Mouse (Mus musculus): ENCODE data around the gene Iqce. TPM values are rescaled to one million over a fixed set of nuclear protein-coding genes. Genes with fewer than 3 reads are reported as not detected.

The Iqce gene
- total and polyA plus RNA-seq, 3 experiments: 6.4 to 21.2 TPM; not detected in 1

DNA sequence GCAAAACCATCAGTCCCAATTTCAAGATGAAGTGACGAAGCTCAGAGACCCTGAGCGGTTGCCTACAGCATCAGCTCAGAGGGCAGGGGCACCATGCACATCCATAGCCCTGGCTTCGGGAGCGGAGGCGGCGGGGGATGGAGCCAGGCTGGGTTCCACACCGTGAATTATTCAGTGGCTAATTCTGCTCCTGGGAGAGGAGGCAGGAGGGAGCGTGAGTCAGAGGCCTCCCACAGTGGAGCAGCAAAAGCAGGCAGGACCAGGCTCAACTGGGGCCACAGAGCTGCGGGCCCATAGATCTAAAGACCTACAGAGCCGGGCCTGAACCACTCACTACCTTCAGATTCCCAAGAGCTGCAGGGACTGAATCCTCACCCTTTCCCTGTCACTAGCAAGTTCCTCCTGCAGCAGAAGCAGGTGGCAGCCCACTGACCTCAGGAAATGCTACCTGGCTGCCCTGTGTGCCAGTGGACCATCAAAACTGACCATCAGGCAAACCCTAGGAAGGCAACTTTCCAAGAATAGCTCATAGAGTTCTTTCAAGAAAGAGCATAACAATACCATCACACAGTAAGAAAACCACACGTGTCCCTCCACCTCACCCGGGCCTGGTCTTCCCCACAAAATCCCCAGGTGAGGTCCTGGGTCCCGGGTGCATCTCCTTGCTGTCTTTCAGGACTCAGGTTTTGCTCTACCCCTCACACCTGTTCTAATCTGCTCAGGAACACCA lies 55.0 kb downstream of the Iqce start:
- no peak for TF ChIP-seq HCFC1 (IDR thresholded peaks at IDR 0.05; ENCODE audit: low read depth, low read length)
- TF ChIP-seq NELFE (IDR thresholded peaks at IDR 0.05; ENCODE audit: low read depth, low read length): no peak
- TF ChIP-seq RAD21 (IDR thresholded peaks at IDR 0.05; ENCODE audit: low read depth, low read length): no peak
- TF ChIP-seq MXI1 (IDR thresholded peaks at IDR 0.05; ENCODE audit: low read depth, low read length): no peak
- no peak for TF ChIP-seq ELF1 (IDR thresholded peaks at IDR 0.05; ENCODE audit: low read depth, low read length)
- Histone ChIP-seq H3K4me1 (ENCODE audit: control insufficient read depth in 1 of 2, insufficient read depth in 2 of 2, low read length in 2 of 2) (peaks cover 14 to 37% of the 10 kb centered on the region in 2 experiments), H3K27me3 (ENCODE audit: control insufficient read depth in 1 of 2, insufficient read depth in 2 of 2, low read length in 2 of 2) (no peaks in the 10 kb centered on the region), H3K27ac (ENCODE audit: control insufficient read depth, low read depth, low read length) (no peak overlapping the region), H3K9me3 (replicated peaks; ENCODE audit: insufficient read depth, low read length) (no peaks in the 10 kb centered on the region), H3K9ac (ENCODE audit: control insufficient read depth, low read depth, low read length, poor library complexity, severe bottlenecking) (no peak overlapping the region), H3K36me3 (ENCODE audit: control insufficient read depth in 1 of 2, insufficient read depth in 2 of 2, low read length in 2 of 2) (peaks cover 0 to 23% of the 10 kb centered on the region in 2 experiments; a peak in 2 of 4 replicates), H3K79me2 (ENCODE audit: control insufficient read depth, insufficient read depth, low read length, poor library complexity) (peaks cover 4% of the 10 kb centered on the region; the same call in 1 of the 2 replicates), H3K4me3 (ENCODE audit: control insufficient read depth in 1 of 2, insufficient read depth in 1 of 2, low read depth in 2 of 2, low read length in 2 of 2) (no peak overlapping the region)
- no peak for DNase-seq (ENCODE audit: low read depth, low spot score)

DNA sequence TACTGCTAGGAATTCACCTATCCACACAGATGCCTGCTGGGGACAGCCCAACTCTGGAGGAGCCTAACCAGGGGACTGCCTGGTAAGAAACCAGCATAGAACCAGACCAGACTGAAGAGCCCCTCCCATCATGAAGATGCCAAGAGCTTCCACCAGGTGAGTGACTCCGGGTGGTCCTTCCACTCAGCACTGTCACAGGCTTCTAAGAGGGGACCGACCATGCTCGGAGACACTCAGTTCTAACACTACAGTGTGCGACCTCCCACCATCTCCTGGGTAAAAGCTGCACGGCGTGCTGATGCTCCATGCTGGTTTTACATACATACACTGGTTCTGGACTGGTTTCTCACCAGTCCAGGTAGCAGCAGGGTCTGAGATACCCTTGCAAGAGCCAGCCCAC lies 56.0 kb downstream of the Iqce start:
- H3K4me3 ChIP-seq (ENCODE audit: control insufficient read depth in 1 of 2, insufficient read depth in 1 of 2, low read depth in 2 of 2, low read length in 2 of 2): no peak overlapping the region
- H3K9me3 ChIP-seq (replicated peaks; ENCODE audit: insufficient read depth, low read length): no peaks in the 10 kb centered on the region
- no peak overlapping the region for H3K27ac ChIP-seq (ENCODE audit: control insufficient read depth, low read depth, low read length)
- H3K4me1 ChIP-seq (ENCODE audit: control insufficient read depth in 1 of 2, insufficient read depth in 2 of 2, low read length in 2 of 2): peaks cover 17 to 46% of the 10 kb centered on the region in 2 experiments
- H3K9ac ChIP-seq (ENCODE audit: control insufficient read depth, low read depth, low read length, poor library complexity, severe bottlenecking): no peak overlapping the region
- H3K27me3 ChIP-seq (ENCODE audit: control insufficient read depth in 1 of 2, insufficient read depth in 2 of 2, low read length in 2 of 2): no peaks in the 10 kb centered on the region
- no peak for DNase-seq (ENCODE audit: low read depth, low spot score)
- H3K79me2 ChIP-seq (ENCODE audit: control insufficient read depth, insufficient read depth, low read length, poor library complexity): peaks cover 4% of the 10 kb centered on the region; the same call in 1 of the 2 replicates
- peaks cover 0 to 27% of the 10 kb centered on the region in 2 experiments; a peak in 2 of 4 replicates for H3K36me3 ChIP-seq (ENCODE audit: control insufficient read depth in 1 of 2, insufficient read depth in 2 of 2, low read length in 2 of 2)
- TF ChIP-seq SMC3 (IDR thresholded peaks at IDR 0.05; ENCODE audit: low read depth, low read length): no peak
- TF ChIP-seq CTCF (IDR thresholded peaks at IDR 0.05 in 2 of 3, conservative IDR thresholded peaks at IDR 0.05 in 1 of 3; ENCODE audit: control insufficient read depth in 1 of 3, insufficient read depth in 1 of 3, low read depth in 2 of 3, low read length in 3 of 3, poor library complexity in 1 of 3, severe bottlenecking in 1 of 3): no peak
- no peak for TF ChIP-seq BHLHE40 (IDR thresholded peaks at IDR 0.05; ENCODE audit: borderline replicate concordance, low read depth, low read length)
- TF ChIP-seq MAFK (IDR thresholded peaks at IDR 0.05; ENCODE audit: borderline replicate concordance, low read depth, low read length): no peak
- TF ChIP-seq ZKSCAN1 (IDR thresholded peaks at IDR 0.05; ENCODE audit: low read depth, low read length): no peak
- TF ChIP-seq CHD1 (IDR thresholded peaks at IDR 0.05; ENCODE audit: low read depth, low read length): no peak
- TF ChIP-seq KAT2A (conservative IDR thresholded peaks at IDR 0.05; ENCODE audit: low read depth, low read length): no peak
- TF ChIP-seq USF2 (IDR thresholded peaks at IDR 0.05; ENCODE audit: borderline replicate concordance in 1 of 2, insufficient read depth in 1 of 2, low read depth in 1 of 2, low read length in 2 of 2): no peak
- TF ChIP-seq TCF12 (IDR thresholded peaks at IDR 0.05; ENCODE audit: low read depth, low read length): no peak
- TF ChIP-seq GATA1 (IDR thresholded peaks at IDR 0.05; ENCODE audit: low read depth, low read length): no peak
- TF ChIP-seq MYB (IDR thresholded peaks at IDR 0.05; ENCODE audit: low read depth, low read length): no peak
- TF ChIP-seq ZMIZ1 (IDR thresholded peaks at IDR 0.05; ENCODE audit: low read depth, low read length): no peak
- no peak for TF ChIP-seq NRF1 (IDR thresholded peaks at IDR 0.05; ENCODE audit: insufficient read depth, low read depth, low read length, poor library complexity, severe bottlenecking)
- TF ChIP-seq HCFC1 (IDR thresholded peaks at IDR 0.05; ENCODE audit: low read depth, low read length): no peak
- no peak for TF ChIP-seq RCOR1 (IDR thresholded peaks at IDR 0.05; ENCODE audit: low read depth, low read length)
- no peak for TF ChIP-seq MAZ (IDR thresholded peaks at IDR 0.05; ENCODE audit: low read depth, low read length)
- no peak for TF ChIP-seq USF1 (IDR thresholded peaks at IDR 0.05; ENCODE audit: low read depth, low read length)
- TF ChIP-seq POLR2AphosphoS5 (IDR thresholded peaks at IDR 0.05; ENCODE audit: borderline replicate concordance, low read depth, low read length): no peak

Measured in MEL (cell line).